Mouse (Mus musculus): Measurements from ENCODE around the gene B3galnt2. TPM values are rescaled to one million over a fixed set of nuclear protein-coding genes. Genes with fewer than 3 reads are reported as not detected.
A peak's percentile ranks its signal among the peaks of the same experiment; 100 is the strongest.
"Not testable (repeated sequence)": the region's sequence is repeated elsewhere in the genome, so short reads cannot be mapped to it uniquely, and the experiment has no call there.

B3galnt2 gene
- polyA plus RNA-seq, 1 experiment from 2014 or later: 26.7 TPM

DNA sequence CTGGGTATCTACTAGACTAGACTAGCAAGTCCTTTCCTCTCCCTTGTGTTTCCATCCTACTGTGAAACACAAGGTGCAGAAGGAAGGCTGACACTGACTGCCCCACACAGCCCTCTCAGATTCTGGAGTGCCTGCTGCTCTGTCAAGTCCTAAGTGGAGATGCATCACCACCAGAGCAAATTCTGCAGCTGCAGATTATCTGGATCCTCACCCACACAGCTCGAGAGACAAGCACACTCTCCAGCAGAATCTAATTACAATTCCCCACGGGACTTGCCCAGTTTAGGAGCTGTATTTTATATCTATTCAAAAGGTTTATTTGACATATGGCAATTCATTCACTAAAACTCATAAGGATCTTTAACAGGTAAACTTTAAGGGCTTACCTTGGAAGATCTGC lies 51.8 kb downstream of the B3galnt2 start:
- Histone ChIP-seq H3K36me3 (peaks cover 73% of the 10 kb centered on the region), H3K9ac (no peak overlapping the region), H3K9me3 (replicated peaks) (no peaks in the 10 kb centered on the region), H3K4me1 (replicated peaks) (peaks cover 6% of the 10 kb centered on the region), H3K4me3 (replicated peaks) (no peak overlapping the region), H3K27ac (no peak overlapping the region), H3K27me3 (no peaks in the 10 kb centered on the region), H3K4me2 (no peak overlapping the region)
- no peak for ATAC-seq (ENCODE audit: low read depth)
- DNase-seq: no peak
- 58% methylated on average over 2 of the region's 2 CpGs for WGBS (ENCODE audit: insufficient replicate concordance)

GRCm38 (mm10) chr13:14011454-14011995 lies 57.3 kb downstream of the B3galnt2 start:
- Histone ChIP-seq H3K4me2 (no peak overlapping the region), H3K36me3 (peaks cover 79% of the 10 kb centered on the region), H3K27me3 (no peaks in the 10 kb centered on the region), H3K9me3 (replicated peaks) (no peaks in the 10 kb centered on the region), H3K27ac (peak overlapping the region; percentile 9; the same call in 1 of the 2 replicates), H3K4me3 (replicated peaks) (no peak overlapping the region), H3K4me1 (replicated peaks) (peaks cover 11% of the 10 kb centered on the region), H3K9ac (no peak overlapping the region)
- WGBS (ENCODE audit: insufficient replicate concordance): 78% methylated on average over 4 of the region's 4 CpGs
- ATAC-seq (ENCODE audit: low read depth) (no peak), DNase-seq (no peak)

GRCm38 (mm10) chr13:14014001-14014400 lies 59.7 kb downstream of the B3galnt2 start:
- DNase-seq (no peak), ATAC-seq (ENCODE audit: low read depth) (no peak)
- Histone ChIP-seq H3K4me3 (replicated peaks) (no peak overlapping the region), H3K9ac (no peak overlapping the region), H3K9me3 (replicated peaks) (no peaks in the 10 kb centered on the region), H3K36me3 (peaks cover 70% of the 10 kb centered on the region), H3K27ac (no peak overlapping the region), H3K27me3 (no peaks in the 10 kb centered on the region), H3K4me1 (replicated peaks) (peaks cover 28% of the 10 kb centered on the region), H3K4me2 (no peak overlapping the region)
- WGBS (ENCODE audit: insufficient replicate concordance): 94% methylated on average over 2 of the region's 2 CpGs

- H3K4me2 ChIP-seq: no peak overlapping the region
- 92% methylated on average over 4 of the region's 4 CpGs for WGBS (ENCODE audit: insufficient replicate concordance)
- H3K9ac ChIP-seq: no peak overlapping the region
- ATAC-seq (ENCODE audit: low read depth) (no peak), DNase-seq (no peak)
- no peaks in the 10 kb centered on the region for H3K27me3 ChIP-seq
- H3K4me1 ChIP-seq (replicated peaks): peaks cover 34% of the 10 kb centered on the region
- H3K9me3 ChIP-seq (replicated peaks): no peaks in the 10 kb centered on the region
- H3K4me3 ChIP-seq (replicated peaks): no peak overlapping the region
- H3K36me3 ChIP-seq: peaks cover 70% of the 10 kb centered on the region
- no peak overlapping the region for H3K27ac ChIP-seq
Measured at GRCm38 (mm10) chr13:14014540-14014939, 60.3 kb downstream of the B3galnt2 start.

- no peak overlapping the region for H3K27ac ChIP-seq
- H3K9ac ChIP-seq: no peak overlapping the region
- ATAC-seq (ENCODE audit: low read depth) (no peak), DNase-seq (no peak)
- H3K27me3 ChIP-seq: no peaks in the 10 kb centered on the region
- WGBS (ENCODE audit: insufficient replicate concordance): 79% methylated on average over 6 of the region's 6 CpGs
- no peak overlapping the region for H3K4me3 ChIP-seq (replicated peaks)
- H3K9me3 ChIP-seq (replicated peaks): no peaks in the 10 kb centered on the region
- H3K4me1 ChIP-seq (replicated peaks): peaks cover 37% of the 10 kb centered on the region
- H3K4me2 ChIP-seq: no peak overlapping the region
- H3K36me3 ChIP-seq: peaks cover 70% of the 10 kb centered on the region
Measured at GRCm38 (mm10) chr13:14015609-14016008, 61.3 kb downstream of the B3galnt2 start.

- Histone ChIP-seq H3K9ac (no peak overlapping the region; the same call in 1 of the 2 replicates), H3K27ac (peak overlapping the region; percentile 69), H3K4me3 (replicated peaks) (no peak overlapping the region), H3K36me3 (peaks cover 47% of the 10 kb centered on the region), H3K27me3 (no peaks in the 10 kb centered on the region), H3K4me2 (0 out of 2 replicates have a peak overlapping the region, but pooled peaks have one; percentile 18), H3K4me1 (replicated peaks) (peaks cover 26% of the 10 kb centered on the region), H3K9me3 (replicated peaks) (no peaks in the 10 kb centered on the region)
- ATAC-seq (ENCODE audit: low read depth) (peak; percentile 88), DNase-seq (no peak)
Measured at GRCm38 (mm10) chr13:14018283-14018682, 64.0 kb downstream of the B3galnt2 start.

GRCm38 (mm10) chr13:14018852-14019251 lies 64.6 kb downstream of the B3galnt2 start:
- Histone ChIP-seq H3K27ac (peak overlapping the region; percentile 69), H3K4me1 (replicated peaks) (peaks cover 26% of the 10 kb centered on the region), H3K4me2 (no peak overlapping the region), H3K4me3 (replicated peaks) (no peak overlapping the region), H3K9ac (no peak overlapping the region), H3K36me3 (peaks cover 42% of the 10 kb centered on the region), H3K9me3 (replicated peaks) (no peaks in the 10 kb centered on the region), H3K27me3 (no peaks in the 10 kb centered on the region)
- WGBS (ENCODE audit: insufficient replicate concordance): 63% methylated on average over 3 of the region's 3 CpGs
- DNase-seq (no peak), ATAC-seq (ENCODE audit: low read depth) (peak; percentile 35; the same call in 1 of the 2 replicates)

DNA sequence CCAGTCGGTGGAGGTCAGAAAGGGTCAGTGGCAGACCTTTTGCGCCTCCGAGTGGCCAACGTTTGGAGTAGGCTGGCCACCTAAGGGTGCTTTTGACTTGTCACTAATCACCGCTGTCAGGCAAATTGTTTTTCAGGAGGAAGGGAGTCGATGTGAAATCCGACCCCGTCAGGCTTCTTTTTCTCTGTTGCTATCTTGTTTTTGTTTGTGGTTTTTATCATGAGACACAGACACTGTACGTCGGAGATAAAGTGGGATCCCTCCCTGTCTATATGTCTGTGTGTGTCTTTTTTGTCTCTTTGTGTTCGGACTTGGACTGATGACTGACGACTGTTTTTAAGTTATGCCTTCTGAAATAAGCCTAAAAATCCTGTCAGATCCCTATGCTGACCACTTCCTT lies 67.1 kb downstream of the B3galnt2 start:
- H3K9ac ChIP-seq; DNase-seq; H3K27me3 ChIP-seq; H3K9me3 ChIP-seq (replicated peaks): not testable (repeated sequence)
- ATAC-seq (ENCODE audit: low read depth): peak; percentile 73
- 0 out of 2 replicates have a peak overlapping the region, but pooled peaks have one; percentile 10 for H3K4me3 ChIP-seq (replicated peaks)
- WGBS (ENCODE audit: insufficient replicate concordance): 17% methylated on average over 11 of the region's 12 CpGs
- H3K4me1 ChIP-seq (replicated peaks): peaks cover 31% of the 10 kb centered on the region
- H3K36me3 ChIP-seq: peaks cover 29% of the 10 kb centered on the region
- peak overlapping the region; percentile 88; the same call in 1 of the 2 replicates for H3K27ac ChIP-seq
- H3K4me2 ChIP-seq: peak overlapping the region; percentile 48

GRCm38 (mm10) chr13:14025554-14025953 lies 71.3 kb downstream of the B3galnt2 start:
- Histone ChIP-seq H3K9me3 (replicated peaks) (no peaks in the 10 kb centered on the region), H3K4me2 (no peak overlapping the region), H3K4me3 (replicated peaks) (no peak overlapping the region), H3K27me3 (no peaks in the 10 kb centered on the region), H3K4me1 (replicated peaks) (peaks cover 41% of the 10 kb centered on the region), H3K36me3 (peaks cover 32% of the 10 kb centered on the region), H3K9ac (no peak overlapping the region), H3K27ac (no peak overlapping the region)
- no peak for ATAC-seq (ENCODE audit: low read depth)
- no peak for DNase-seq
- 84% methylated on average over 6 of the region's 6 CpGs for WGBS (ENCODE audit: insufficient replicate concordance)

- H3K4me2 ChIP-seq: no peak overlapping the region
- H3K4me3 ChIP-seq (replicated peaks): no peak overlapping the region
- H3K36me3 ChIP-seq: peaks cover 34% of the 10 kb centered on the region
- DNase-seq (no peak), ATAC-seq (ENCODE audit: low read depth) (0 out of 2 replicates have a peak, but pooled peaks have one; percentile 26)
- H3K4me1 ChIP-seq (replicated peaks): peaks cover 48% of the 10 kb centered on the region
- H3K9ac ChIP-seq: no peak overlapping the region
- no peaks in the 10 kb centered on the region for H3K27me3 ChIP-seq
- H3K27ac ChIP-seq: peak overlapping the region; percentile 25; the same call in 1 of the 2 replicates
- WGBS (ENCODE audit: insufficient replicate concordance): 80% methylated on average over 6 of the region's 6 CpGs
- no peaks in the 10 kb centered on the region for H3K9me3 ChIP-seq (replicated peaks)
Measured at GRCm38 (mm10) chr13:14026154-14026820, 72.0 kb downstream of the B3galnt2 start.

DNA sequence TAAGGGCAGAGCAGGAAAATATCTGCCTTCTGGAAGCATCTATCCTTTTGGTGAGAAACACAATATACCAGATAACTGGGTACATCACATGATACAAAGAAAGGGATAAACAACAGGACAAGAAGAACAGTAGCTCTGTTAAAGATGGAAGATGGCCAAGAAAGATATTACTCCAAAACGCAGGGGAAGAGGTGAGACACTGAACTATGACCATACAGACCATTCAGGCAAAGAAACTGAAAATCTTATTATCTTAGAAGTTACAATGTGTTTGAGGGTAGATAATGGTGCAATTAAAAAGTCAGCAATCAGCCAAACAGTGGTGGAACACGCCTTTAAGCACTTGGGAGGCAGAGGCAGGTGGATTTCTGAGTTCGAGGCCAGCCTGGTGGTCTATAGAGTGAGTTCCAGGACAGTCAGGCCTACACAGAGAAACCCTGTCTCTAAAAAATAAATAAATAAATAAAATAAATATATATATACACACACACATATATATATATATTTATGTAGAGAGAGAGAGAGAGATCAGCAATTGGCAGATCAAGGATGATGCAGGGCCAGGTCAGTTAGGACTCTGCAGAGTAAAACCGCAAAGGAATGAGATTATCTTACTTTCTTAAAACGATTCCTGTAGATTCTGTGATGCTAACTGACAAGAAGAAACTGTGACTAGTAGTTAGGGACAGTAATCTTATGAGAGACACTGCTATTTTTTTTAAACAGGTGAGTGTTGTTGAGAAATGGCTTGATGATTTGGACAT lies 79.2 kb downstream of the B3galnt2 start:
- peaks cover 89% of the 10 kb centered on the region for H3K4me1 ChIP-seq (replicated peaks)
- 17% methylated on average over 5 of the region's 5 CpGs for WGBS (ENCODE audit: insufficient replicate concordance)
- DNase-seq: peak; percentile 38
- H3K9ac ChIP-seq: peak overlapping the region; percentile 49; the same call in 1 of the 2 replicates
- H3K36me3 ChIP-seq: peaks cover 16% of the 10 kb centered on the region
- ATAC-seq (ENCODE audit: low read depth): peak; percentile 78
- H3K27ac ChIP-seq: peak overlapping the region; percentile 94
- peak overlapping the region; percentile 48 for H3K4me2 ChIP-seq
- H3K4me3 ChIP-seq (replicated peaks): no peak overlapping the region
- no peaks in the 10 kb centered on the region for H3K27me3 ChIP-seq
- H3K9me3 ChIP-seq (replicated peaks): no peaks in the 10 kb centered on the region
